Mouse (Mus musculus) ovary, adult 18-20 months (tissue): ENCODE data around the gene Pitpnm2.

Experiments
- DNase-seq: peaks from one replicate; pipeline ENCODE4 v3.0.0; 2022; ENCODE audit warnings: low spot score, mixed read lengths

Gene Pitpnm2

DNA sequence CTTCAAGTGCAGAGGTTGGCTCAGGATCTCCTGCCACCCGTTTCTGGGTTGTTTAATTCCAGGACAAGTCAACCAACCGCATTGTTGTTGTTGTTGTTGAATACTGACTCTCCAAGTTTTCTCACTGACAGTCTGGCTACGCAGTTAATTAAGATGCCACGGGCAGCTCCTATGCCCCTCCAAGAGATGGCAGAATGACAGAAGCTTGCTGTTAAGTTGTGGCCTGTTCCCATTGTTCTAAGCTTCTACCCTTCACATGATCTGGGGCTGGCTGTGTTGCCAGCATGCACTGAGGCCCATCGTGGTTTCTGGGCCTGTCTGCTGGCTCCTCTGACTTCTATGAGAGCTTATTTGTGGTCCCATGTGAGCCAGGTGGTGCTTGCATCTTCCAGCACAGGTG is 115.3 kb downstream of the Pitpnm2 start:
- DNase-seq = no peak

DNA sequence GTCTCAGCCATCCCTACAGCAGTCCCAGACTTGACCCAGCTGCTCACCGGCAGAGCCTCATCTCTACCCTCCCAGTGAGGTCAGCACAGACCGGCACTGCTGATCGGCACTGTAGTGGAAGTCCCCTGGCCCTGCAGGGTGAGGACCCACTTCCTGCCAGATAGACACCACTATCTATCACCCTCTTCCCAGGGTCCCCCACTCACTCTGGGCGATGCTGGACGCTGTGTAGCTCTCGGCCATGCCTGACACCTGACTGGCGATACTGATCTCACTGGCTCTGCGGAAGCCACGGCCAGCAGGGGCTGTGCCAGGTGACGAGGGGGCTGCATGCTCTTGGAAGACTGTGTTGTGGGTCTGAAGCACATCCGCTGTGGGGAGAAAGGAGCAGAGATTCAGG is 124.5 kb downstream of the Pitpnm2 start:
- DNase-seq = no peak

DNA sequence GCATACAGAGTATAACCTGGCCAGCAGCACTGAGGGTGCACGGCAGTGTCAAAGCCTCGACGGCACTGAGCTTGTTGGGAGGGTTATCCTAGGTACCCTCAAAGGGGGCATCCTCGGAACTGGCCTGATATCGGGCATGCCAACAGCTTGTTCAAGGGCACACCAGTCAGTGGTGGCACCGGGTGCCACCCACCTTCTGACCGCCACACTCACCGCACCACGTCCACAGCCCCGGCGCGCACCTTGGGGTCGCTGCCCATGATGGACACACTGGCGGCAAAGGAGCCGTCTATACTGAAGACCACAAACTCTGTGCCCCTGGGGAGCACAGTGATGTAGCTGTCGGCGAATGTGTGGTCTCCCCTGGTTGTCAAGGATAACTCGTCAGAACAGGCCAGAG is 127.2 kb downstream of the Pitpnm2 start:
- no peak for DNase-seq

GRCm38 (mm10) chr5:124119204-124119603 is 130.4 kb downstream of the Pitpnm2 start:
- no peak for DNase-seq

GRCm38 (mm10) chr5:124115990-124116845 is 133.3 kb downstream of the Pitpnm2 start, which contains the start of gene Arl6ip4:
Gene Arl6ip4 (plus strand): TSS chr5:124116089.
- DNase-seq = peak; percentile 41

- DNase-seq = no peak
Measured at GRCm38 (mm10) chr5:124115531-124115930, 134.0 kb downstream of the Pitpnm2 start.

DNA sequence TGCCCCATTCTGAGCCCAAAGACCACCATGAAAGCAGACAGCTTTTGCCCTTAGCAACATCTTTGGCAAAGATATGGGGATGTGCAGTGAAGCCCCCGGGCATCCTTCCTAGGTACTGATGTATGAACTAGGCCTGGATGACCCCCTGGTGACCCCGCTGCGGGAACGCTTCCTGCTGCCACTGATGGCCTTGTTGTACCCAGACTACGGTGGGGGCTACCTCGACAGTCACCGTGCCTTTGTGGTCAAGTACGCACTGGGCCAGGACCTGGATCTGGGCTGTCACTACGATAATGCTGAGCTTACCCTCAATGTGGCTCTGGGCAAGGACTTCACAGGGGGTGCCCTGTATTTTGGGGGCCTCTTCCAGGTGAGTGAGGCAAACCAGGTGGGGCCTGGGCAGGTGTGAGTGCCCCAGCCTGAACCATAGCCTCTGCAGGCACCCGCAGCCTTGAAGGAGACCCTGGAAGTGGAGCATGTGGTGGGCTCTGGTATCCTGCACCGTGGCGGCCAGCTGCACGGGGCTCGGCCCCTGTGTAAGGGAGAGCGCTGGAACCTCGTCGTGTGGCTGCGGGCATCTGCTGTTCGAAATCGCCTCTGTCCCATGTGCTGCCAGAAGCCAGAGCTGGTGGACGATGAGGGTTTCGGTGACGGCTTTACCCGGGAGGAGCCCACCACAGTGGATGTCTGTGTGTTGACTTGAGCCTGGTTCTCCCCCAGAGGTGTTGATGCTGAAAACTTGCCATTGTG is 135.1 kb downstream of the Pitpnm2 start:
- DNase-seq = no peak

- peak; percentile 36 for DNase-seq
Measured at GRCm38 (mm10) chr5:124113030-124113429, 136.5 kb downstream of the Pitpnm2 start.

GRCm38 (mm10) chr5:124112531-124112930 is 137.0 kb downstream of the Pitpnm2 start:
- peak; percentile 30 for DNase-seq

GRCm38 (mm10) chr5:124111742-124112497 is 137.6 kb downstream of the Pitpnm2 start, which contains the start of gene Ogfod2:
Gene Ogfod2 (plus strand): TSS chr5:124112297.
- DNase-seq = peak; percentile 92

DNA sequence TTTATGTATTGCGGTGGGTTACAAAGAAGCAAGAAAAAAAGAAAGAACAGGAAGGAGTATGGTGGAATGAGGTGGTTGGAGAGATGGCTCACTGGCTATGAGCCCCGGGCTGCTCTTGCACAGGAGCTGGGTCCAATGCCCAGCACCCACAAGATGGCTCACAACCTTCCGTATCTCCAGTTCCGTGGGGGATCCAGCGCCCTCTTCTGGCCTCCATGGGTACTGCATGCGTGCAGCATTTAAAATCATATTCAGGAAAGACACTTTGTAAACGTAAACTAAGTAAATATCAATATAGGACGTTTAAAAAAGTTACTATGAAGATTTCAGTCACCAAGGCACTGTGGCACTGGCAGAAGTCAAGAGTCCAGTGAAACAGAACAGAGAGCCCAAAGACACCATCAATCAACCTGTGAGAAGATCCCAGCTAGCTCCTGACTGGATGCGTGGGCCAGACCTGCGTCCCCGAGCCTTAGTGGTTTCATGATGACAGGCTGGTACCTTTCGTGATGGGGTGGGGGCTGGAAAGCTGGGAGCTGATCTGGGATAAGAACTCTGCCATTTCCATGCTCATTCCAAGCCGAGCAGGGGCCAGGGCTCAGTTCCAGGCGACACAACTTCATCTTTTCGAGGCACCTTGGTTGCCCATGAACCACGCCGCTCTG is 138.4 kb downstream of the Pitpnm2 start:
- no peak for DNase-seq

- no peak for DNase-seq
Measured at GRCm38 (mm10) chr5:124103552-124103951, 146.0 kb downstream of the Pitpnm2 start.

DNA sequence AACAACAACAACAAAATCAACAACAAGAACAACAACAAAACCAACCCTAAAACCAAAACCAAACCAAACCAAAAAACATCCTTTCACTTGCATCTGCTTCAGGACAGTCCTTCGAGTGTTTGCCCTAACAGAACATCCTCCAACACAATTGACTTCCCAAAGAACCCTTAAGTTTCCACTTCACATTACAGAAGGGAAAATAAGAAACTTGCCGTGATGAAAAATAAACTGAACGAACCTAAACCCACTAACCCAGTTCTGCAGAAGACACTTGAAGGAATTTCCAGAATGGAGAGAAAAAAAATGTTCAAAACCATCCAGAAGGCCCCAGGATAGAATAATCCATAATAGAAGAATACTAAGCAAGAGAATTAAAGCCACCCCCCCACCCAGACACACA is 146.5 kb downstream of the Pitpnm2 start:
- no peak for DNase-seq

- DNase-seq = no peak
Measured at GRCm38 (mm10) chr5:124102326-124102725, 147.2 kb downstream of the Pitpnm2 start.

- DNase-seq = no peak
Measured at GRCm38 (mm10) chr5:124100128-124101044, 149.2 kb downstream of the Pitpnm2 start.

DNA sequence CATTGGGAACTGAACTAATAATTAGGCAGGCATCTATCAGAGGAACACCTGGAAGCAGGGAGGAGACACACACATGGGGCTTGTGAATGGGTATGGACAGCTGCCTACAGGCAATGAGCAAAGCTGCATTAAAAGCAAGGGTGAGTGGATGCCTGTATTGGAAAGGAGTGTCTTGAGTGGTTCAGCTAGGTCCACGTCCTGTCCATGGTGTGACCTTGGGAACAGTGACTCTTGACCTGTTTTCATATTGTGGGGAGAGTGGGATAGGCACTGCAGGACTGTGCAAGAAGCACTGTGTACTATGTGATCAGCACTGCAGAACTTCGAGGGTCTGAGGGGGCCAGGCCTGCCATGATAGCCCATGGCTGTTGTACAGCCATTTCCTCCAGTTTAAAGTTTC is 150.6 kb downstream of the Pitpnm2 start:
- DNase-seq = no peak

GRCm38 (mm10) chr5:124095596-124096232 is 153.8 kb downstream of the Pitpnm2 start, which contains the start of gene Abcb9:
Gene Abcb9 (minus strand): TSS chr5:124095798.
- DNase-seq = peak; percentile 91

GRCm38 (mm10) chr5:124095077-124095581 is 154.4 kb downstream of the Pitpnm2 start:
- no peak for DNase-seq

- DNase-seq = no peak
Measured at GRCm38 (mm10) chr5:124093852-124094604, 155.5 kb downstream of the Pitpnm2 start.
